Mouse (Mus musculus) heart, embryonic 15.5 days (tissue): ENCODE measurements around the gene Plekhg4. TPM values are rescaled to one million over a fixed set of nuclear protein-coding genes. Genes with fewer than 3 reads are reported as not detected.

Experiments used
- ATAC-seq: fragments of 200-750 bp; cut with Nextera tagmentation; replicated peaks from 2 replicates; pipeline ENCODE4 v1.8.0; 2017; ENCODE audit warnings: low read depth, moderate TSS enrichment; ENCODE audit not compliant: insufficient number of reproducible peaks, insufficient read depth, low FRiP score
- H3K27ac ChIP-seq: fragments of 300-500 bp; sonication (generic); 2 replicates; pipeline ENCODE4 v1.5.1; 2015; ENCODE audit warnings: mild to moderate bottlenecking, inconsistent platforms
- H3K27me3 ChIP-seq: fragments of 300-500 bp; sonication (generic); 2 replicates; pipeline ENCODE4 v1.6.1; 2015; ENCODE audit warnings: inconsistent platforms
- H3K36me3 ChIP-seq: fragments of 300-500 bp; sonication (generic); 2 replicates; pipeline ENCODE4 v1.6.1; 2015; ENCODE audit warnings: mild to moderate bottlenecking, inconsistent platforms
- H3K4me1 ChIP-seq: fragments of 300-500 bp; sonication (generic); replicated peaks from 2 replicates; pipeline ENCODE4 v1.6.1; 2015; ENCODE audit warnings: inconsistent platforms
- H3K4me2 ChIP-seq: fragments of 300-500 bp; sonication (generic); 2 replicates; pipeline ENCODE4 v1.6.1; 2015; ENCODE audit warnings: inconsistent platforms, mild to moderate bottlenecking, moderate library complexity
- H3K4me3 ChIP-seq: fragments of 300-500 bp; sonication (generic); 2 replicates; pipeline ENCODE4 v1.5.1; 2015; ENCODE audit warnings: mild to moderate bottlenecking, inconsistent platforms
- H3K9ac ChIP-seq: fragments of 300-500 bp; sonication (generic); 2 replicates; pipeline ENCODE4 v1.6.1; 2015; ENCODE audit warnings: mild to moderate bottlenecking, inconsistent platforms
- H3K9me3 ChIP-seq: fragments of 300-500 bp; sonication (generic); replicated peaks from 2 replicates; pipeline ENCODE4 v1.6.1; 2016; ENCODE audit warnings: inconsistent platforms
- WGBS: fragments of 180-500 bp; shearing (Covaris S2); methylation state at CpG from one replicate; pipeline ENCODE4 v1.1.7; 2015; ENCODE audit warnings: mixed read lengths; 5-methylcytosine and 5-hydroxymethylcytosine counted together
- polyA plus RNA-seq: library from polyadenylated mRNA; unstranded; fragments of >200 nt; fragmentation: Nextera tagmentation; extraction: Ambion mirVana; gene quantifications from 2 replicates; pipeline ENCODE4 v1.2.1, GENCODE M21; 2015

Gene Plekhg4
- polyA plus RNA-seq, 1 experiment from 2014 or later, result 0.19 TPM

- peak overlapping the region; percentile 65 for H3K27ac ChIP-seq
- H3K27me3 ChIP-seq, result no peaks in the 10 kb centered on the region
- H3K36me3 ChIP-seq, result peaks cover 16% of the 10 kb centered on the region
- 22% methylated on average over 8 of the region's 8 CpGs for WGBS
- no peak overlapping the region for H3K9ac ChIP-seq
- H3K4me3 ChIP-seq, result no peak overlapping the region
- 0 out of 2 replicates have a peak overlapping the region, but pooled peaks have one; percentile 10 for H3K4me2 ChIP-seq
- peaks cover 63% of the 10 kb centered on the region for H3K4me1 ChIP-seq
- no peak; the same call in 1 of the 2 replicates for ATAC-seq
- no peaks in the 10 kb centered on the region for H3K9me3 ChIP-seq
Measured at GRCm38 (mm10) chr8:105341399-105341798, 31.7 kb upstream of the Plekhg4 start.

- no peak overlapping the region for H3K9ac ChIP-seq
- WGBS, result 74% methylated on average over 4 of the region's 4 CpGs
Measured at GRCm38 (mm10) chr8:105342768-105343167, 30.3 kb upstream of the Plekhg4 start.

GRCm38 (mm10) chr8:105343791-105344574, 29.1 kb upstream of the Plekhg4 start:
- Histone ChIP-seq H3K4me2 (peak overlapping the region; percentile 97; the same call in 1 of the 2 replicates), H3K9ac (peak overlapping the region; percentile 17; the same call in 1 of the 2 replicates), H3K4me3 (no peak overlapping the region), H3K4me1 (peaks cover 73% of the 10 kb centered on the region), H3K27ac (peak overlapping the region; percentile 31; the same call in 1 of the 2 replicates), H3K9me3 (no peaks in the 10 kb centered on the region), H3K27me3 (no peaks in the 10 kb centered on the region), H3K36me3 (no peaks in the 10 kb centered on the region)
- no peak for ATAC-seq
- 50% methylated on average over 8 of the region's 8 CpGs for WGBS

More at GRCm38 (mm10) chr8:105342768-105343167, 30.3 kb upstream of the Plekhg4 start:
- Histone ChIP-seq H3K4me1 (peaks cover 73% of the 10 kb centered on the region), H3K27ac (no peak overlapping the region), H3K4me3 (no peak overlapping the region), H3K4me2 (no peak overlapping the region), H3K27me3 (no peaks in the 10 kb centered on the region), H3K36me3 (peaks cover 3% of the 10 kb centered on the region), H3K9me3 (no peaks in the 10 kb centered on the region)
- no peak for ATAC-seq

- Histone ChIP-seq H3K27ac (peak overlapping the region; percentile 43), H3K9me3 (no peaks in the 10 kb centered on the region), H3K27me3 (no peaks in the 10 kb centered on the region), H3K4me1 (peaks cover 73% of the 10 kb centered on the region), H3K4me3 (peak overlapping the region; percentile 88; the same call in 1 of the 2 replicates), H3K36me3 (no peaks in the 10 kb centered on the region), H3K4me2 (peak overlapping the region; percentile 97), H3K9ac (0 out of 2 replicates have a peak overlapping the region, but pooled peaks have one; percentile 20)
- 33% methylated on average over 7 of the region's 7 CpGs for WGBS
- ATAC-seq, result no peak
Measured at GRCm38 (mm10) chr8:105345061-105345975, 27.8 kb upstream of the Plekhg4 start.

- Histone ChIP-seq H3K27me3 (no peaks in the 10 kb centered on the region), H3K4me2 (peak overlapping the region; percentile 97), H3K27ac (peak overlapping the region; percentile 93), H3K9ac (peak overlapping the region; percentile 80), H3K9me3 (no peaks in the 10 kb centered on the region), H3K4me3 (peak overlapping the region; percentile 88), H3K4me1 (peaks cover 62% of the 10 kb centered on the region), H3K36me3 (no peaks in the 10 kb centered on the region)
- under 1% methylated on average over 34 of the region's 34 CpGs for WGBS
- ATAC-seq, result peak; percentile 50
Measured at GRCm38 (mm10) chr8:105346611-105347427, 26.3 kb upstream of the Plekhg4 start.

- H3K9ac ChIP-seq, result peak within 1 kb of the TSS; percentile 80
- no peaks in the 10 kb centered on the region for H3K36me3 ChIP-seq
- H3K4me1 ChIP-seq, result peaks cover 60% of the 10 kb centered on the region
- no peaks in the 10 kb centered on the region for H3K9me3 ChIP-seq
- peak within 1 kb of the TSS; percentile 93 for H3K27ac ChIP-seq
- under 1% methylated on average over 53 of the region's 53 CpGs for WGBS
- H3K4me2 ChIP-seq, result peak within 1 kb of the TSS; percentile 97
- no peaks in the 10 kb centered on the region for H3K27me3 ChIP-seq
- ATAC-seq, result peak; percentile 87
- H3K4me3 ChIP-seq, result peak within 1 kb of the TSS; percentile 88
Measured at GRCm38 (mm10) chr8:105347428-105348221, 25.4 kb upstream of the Plekhg4 start, which contains the start of gene Fhod1. Fhod1 (minus strand) TSS chr8:105347953.

- peak within 1 kb of the TSS; percentile 88 for H3K4me3 ChIP-seq
- H3K27ac ChIP-seq, result peak within 1 kb of the TSS; percentile 93
- H3K9me3 ChIP-seq, result no peaks in the 10 kb centered on the region
- ATAC-seq, result no peak
- H3K9ac ChIP-seq, result peak within 1 kb of the TSS; percentile 80
- H3K36me3 ChIP-seq, result no peaks in the 10 kb centered on the region
- H3K4me1 ChIP-seq, result peaks cover 60% of the 10 kb centered on the region
- under 1% methylated on average over 34 of the region's 34 CpGs for WGBS
- no peaks in the 10 kb centered on the region for H3K27me3 ChIP-seq
- peak within 1 kb of the TSS; percentile 97 for H3K4me2 ChIP-seq
Measured at GRCm38 (mm10) chr8:105348450-105349095, 24.5 kb upstream of the Plekhg4 start, which contains the start of gene Slc9a5. Slc9a5 (plus strand) TSS chr8:105348843.

- Histone ChIP-seq H3K36me3 (no peaks in the 10 kb centered on the region), H3K4me1 (peaks cover 55% of the 10 kb centered on the region), H3K4me2 (peak overlapping the region; percentile 97), H3K27me3 (no peaks in the 10 kb centered on the region), H3K4me3 (peak overlapping the region; percentile 88), H3K27ac (peak overlapping the region; percentile 55; the same call in 1 of the 2 replicates), H3K9me3 (no peaks in the 10 kb centered on the region), H3K9ac (peak overlapping the region; percentile 64)
- no peak for ATAC-seq
- WGBS, result under 1% methylated on average over 34 of the region's 48 CpGs
Measured at GRCm38 (mm10) chr8:105349096-105349771, 23.8 kb upstream of the Plekhg4 start.

- WGBS, result 27% methylated on average over 7 of the region's 7 CpGs
- Histone ChIP-seq H3K4me1 (peaks cover 49% of the 10 kb centered on the region), H3K36me3 (no peaks in the 10 kb centered on the region), H3K4me3 (peak overlapping the region; percentile 88), H3K9me3 (no peaks in the 10 kb centered on the region), H3K27me3 (no peaks in the 10 kb centered on the region), H3K9ac (no peak overlapping the region; the same call in 1 of the 2 replicates), H3K4me2 (peak overlapping the region; percentile 97), H3K27ac (no peak overlapping the region)
- no peak for ATAC-seq
Measured at GRCm38 (mm10) chr8:105350186-105350585, 22.9 kb upstream of the Plekhg4 start.
